Comparison of ENCODE assay signal across 8 mouse cellular contexts in the genomic region with DNA sequence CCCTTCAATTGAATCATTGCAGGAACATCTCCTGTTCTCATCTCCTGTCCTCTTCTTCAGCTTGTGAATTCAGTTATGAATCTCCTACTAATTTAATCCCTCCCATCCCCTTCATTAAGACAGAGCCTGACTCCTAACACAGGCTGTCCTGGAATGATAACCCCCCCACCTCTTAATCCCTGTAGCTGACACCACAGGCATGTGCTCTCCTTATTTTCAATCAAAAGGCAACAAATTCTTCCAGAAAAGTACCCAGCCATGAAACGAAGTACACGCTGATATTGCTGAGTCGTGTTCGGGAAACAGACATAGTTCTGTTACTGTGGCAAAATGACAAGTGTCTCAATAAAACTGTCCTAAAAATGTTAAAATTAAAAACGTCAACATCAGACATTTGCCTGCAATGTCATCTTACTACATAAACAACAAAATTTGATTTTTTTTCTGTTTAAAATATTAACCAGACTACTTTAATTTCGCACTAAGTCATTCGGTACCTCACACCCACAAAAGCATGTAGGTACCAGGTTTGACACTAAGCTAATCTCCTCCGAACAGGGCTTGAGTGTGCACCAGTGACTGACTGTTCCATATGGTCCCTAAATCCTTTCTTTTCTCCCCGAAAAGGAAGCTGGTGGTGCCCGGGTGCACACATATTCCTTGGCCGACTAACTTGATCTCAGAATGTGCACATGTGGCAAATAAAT. TPM values are rescaled to one million over a fixed set of nuclear protein-coding genes. Genes with fewer than 3 reads are reported as not detected.
DNase-seq lines count a peak whose midpoint lies in the region; ATAC-seq and TF ChIP-seq lines count a peak whose summit lies in the region.

No protein-coding gene starts in this region.

- 20% methylated on average over 11 of the region's 11 CpGs for WGBS in intestine, postnatal 0 days
- 24% methylated on average over 11 of the region's 11 CpGs for WGBS in neural tube, embryonic 14.5 days

- peak overlapping the region; percentile 45 for H3K9ac ChIP-seq in intestine, postnatal 0 days (ENCODE audit: low read depth, low read length)
- peak overlapping the region; percentile 74 for H3K9ac ChIP-seq in neural tube, embryonic 14.5 days (replicated peaks; ENCODE audit: low read depth, low read length)

- H3K27ac ChIP-seq in testis, adult 2 months (ENCODE audit: control insufficient read depth, insufficient read depth, low read depth, low read length) = peak overlapping the region; percentile 99
- peak overlapping the region; percentile 85; the same call in 1 of the 2 replicates for H3K27ac ChIP-seq in intestine, postnatal 0 days (ENCODE audit: low read depth, low read length)
- H3K27ac ChIP-seq in neural tube, embryonic 14.5 days (ENCODE audit: low read depth, low read length) = peak overlapping the region; percentile 91

- H3K4me2 ChIP-seq in intestine, postnatal 0 days (replicated peaks; ENCODE audit: low read depth) = peak overlapping the region; percentile 61
- peak overlapping the region; percentile 64 for H3K4me2 ChIP-seq in neural tube, embryonic 14.5 days (ENCODE audit: low read depth, low read length)

- no peak for TF ChIP-seq POLR2A in testis, adult 2 months (IDR thresholded peaks at IDR 0.05; ENCODE audit: control insufficient read depth, low read depth, low read length)

- no peaks in the 10 kb centered on the region for H3K9me3 ChIP-seq in intestine, postnatal 0 days (ENCODE audit: control insufficient read depth)
- H3K9me3 ChIP-seq in neural tube, embryonic 14.5 days (ENCODE audit: control insufficient read depth, low read length) = no peaks in the 10 kb centered on the region

- peak; percentile 1; the same call in 1 of the 2 replicates for ATAC-seq in intestine, postnatal 0 days
- ATAC-seq in neural tube, embryonic 14.5 days (ENCODE audit: low read depth) = peak; percentile 38

- H3K4me1 ChIP-seq in testis, adult 2 months (ENCODE audit: control insufficient read depth, insufficient read depth, low read length) = no peaks in the 10 kb centered on the region; the same call in 1 of the 2 replicates
- H3K4me1 ChIP-seq in intestine, postnatal 0 days (replicated peaks; ENCODE audit: control insufficient read depth, insufficient read depth, low read length) = 0 out of 2 replicates have a peak, but pooled peaks cover 4% of the 10 kb centered on the region
- peaks cover 7% of the 10 kb centered on the region; the same call in 1 of the 2 replicates for H3K4me1 ChIP-seq in neural tube, embryonic 14.5 days (ENCODE audit: control insufficient read depth, insufficient read depth, low read length)

- DNase-seq in cerebellum, adult 9-10 months = peak; percentile 56
- DNase-seq in cerebellum, adult 11 months = no peak
- DNase-seq in testis, postnatal 10 days (ENCODE audit: low spot score) = no peak
- no peak for DNase-seq in right cerebral cortex, postnatal 14 days
- DNase-seq in gastrocnemius, adult 18-20 months (ENCODE audit: low spot score) = no peak

- no peak for TF ChIP-seq CTCF in testis, adult 2 months (IDR thresholded peaks at IDR 0.05; ENCODE audit: control insufficient read depth, insufficient read depth, insufficient replicate concordance, low read depth, low read length)
- TF ChIP-seq CTCF in intestine, postnatal 0 days (IDR thresholded peaks at IDR 0.05; ENCODE audit: low read depth) = no peak

- H3K36me3 ChIP-seq in testis, adult 2 months (ENCODE audit: control insufficient read depth, insufficient read depth, low read length) = no peaks in the 10 kb centered on the region
- peaks cover 30% of the 10 kb centered on the region for H3K36me3 ChIP-seq in intestine, postnatal 0 days (ENCODE audit: control insufficient read depth, insufficient read depth)
- H3K36me3 ChIP-seq in neural tube, embryonic 14.5 days (ENCODE audit: control insufficient read depth, insufficient read depth, low read length) = peaks cover 17% of the 10 kb centered on the region

- no peaks in the 10 kb centered on the region for H3K27me3 ChIP-seq in testis, adult 2 months (ENCODE audit: control insufficient read depth, insufficient read depth, low read length)
- no peaks in the 10 kb centered on the region for H3K27me3 ChIP-seq in intestine, postnatal 0 days (replicated peaks; ENCODE audit: control insufficient read depth, insufficient read depth, low read length)
- H3K27me3 ChIP-seq in neural tube, embryonic 14.5 days (ENCODE audit: control insufficient read depth, insufficient read depth, low read length) = no peaks in the 10 kb centered on the region

- peak overlapping the region; percentile 97 for H3K4me3 ChIP-seq in testis, adult 2 months (ENCODE audit: control insufficient read depth, low read depth, low read length)
- peak overlapping the region; percentile 68 for H3K4me3 ChIP-seq in intestine, postnatal 0 days (ENCODE audit: low read depth, low read length)
- H3K4me3 ChIP-seq in neural tube, embryonic 14.5 days (ENCODE audit: low read depth, low read length) = peak overlapping the region; percentile 76

RNA-seq across cellular contexts. Expression of gene Tpr, which starts 0.6 kb away (rescaled TPM):
- 39.6 and 45.4 TPM in 2 replicates for polyA plus RNA-seq in testis, adult 2 months (2012; rRNA removed)
- polyA plus RNA-seq in intestine, postnatal 0 days (2015; fragmentation: Nextera tagmentation; extraction: Ambion mirVana) = 89.7 and 93.1 TPM in 2 replicates
- 139 and 140 TPM in 2 replicates for polyA plus RNA-seq in neural tube, embryonic 14.5 days (2014; fragmentation: Nextera tagmentation; extraction: Ambion mirVana)
- total RNA-seq in gastrocnemius, adult 18-20 months (2021) = 100 to 1,000 TPM; 102 to 105 TPM

RNA-seq across cellular contexts. Expression of gene Odr4, which starts 0.8 kb away (rescaled TPM):
- 2.8 and 4.2 TPM in 2 replicates for polyA plus RNA-seq in testis, adult 2 months (2012; rRNA removed)
- 29.2 and 32.9 TPM in 2 replicates for polyA plus RNA-seq in intestine, postnatal 0 days (2015; fragmentation: Nextera tagmentation; extraction: Ambion mirVana)
- 43.9 and 55.3 TPM in 2 replicates for polyA plus RNA-seq in neural tube, embryonic 14.5 days (2014; fragmentation: Nextera tagmentation; extraction: Ambion mirVana)
- total RNA-seq in gastrocnemius, adult 18-20 months (2021) = 10 to 100 TPM; 22.2 to 23.3 TPM
